Mouse (Mus musculus) testis, adult 2 months (tissue): ENCODE measurements around the gene Dhx30.

Source experiments
- CTCF ChIP-seq: fragments of 200-500 bp; IDR thresholded peaks from 2 replicates; pipeline ENCODE4 v1.5.1; 2012; ENCODE audit warnings: low read depth, mild to moderate bottlenecking, inconsistent platforms, low read length, moderate library complexity; ENCODE audit not compliant: control insufficient read depth, insufficient read depth, insufficient replicate concordance
- POLR2A ChIP-seq: fragments of 200-500 bp; IDR thresholded peaks from 2 replicates; pipeline ENCODE4 v1.6.1; 2012; ENCODE audit warnings: low read depth, mild to moderate bottlenecking, inconsistent platforms, low read length, moderate library complexity; ENCODE audit not compliant: control insufficient read depth

GRCm38 (mm10) chr9:110118249-110118648, 619 bp upstream of the Dhx30 start:
- no peak for TF ChIP-seq POLR2A
- TF ChIP-seq CTCF, result no peak
